Mouse (Mus musculus): ENCODE measurements around the gene Rgs1.

The Rgs1 gene

DNA sequence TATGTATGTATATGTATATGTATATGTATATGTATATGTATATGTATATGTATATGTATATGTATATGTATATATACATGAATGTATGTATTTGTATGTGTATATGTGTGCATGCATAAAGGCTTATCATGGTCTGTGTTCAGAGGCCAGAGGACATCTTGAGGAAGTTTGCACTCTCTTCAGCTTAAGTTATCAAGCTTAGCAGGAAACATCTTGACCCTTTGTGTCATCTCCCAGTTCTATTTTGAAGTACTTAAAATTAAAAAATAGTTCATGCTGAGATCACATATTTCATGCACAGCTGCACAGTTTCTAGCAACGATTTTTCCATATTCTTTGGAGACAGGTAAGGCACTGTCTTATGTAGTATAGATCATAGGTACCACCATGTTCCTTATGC lies 49.5 kb downstream of the Rgs1 start:
- DNase-seq (ENCODE audit: low read depth in 1 of 2, low spot score in 2 of 2), result no peak

DNA sequence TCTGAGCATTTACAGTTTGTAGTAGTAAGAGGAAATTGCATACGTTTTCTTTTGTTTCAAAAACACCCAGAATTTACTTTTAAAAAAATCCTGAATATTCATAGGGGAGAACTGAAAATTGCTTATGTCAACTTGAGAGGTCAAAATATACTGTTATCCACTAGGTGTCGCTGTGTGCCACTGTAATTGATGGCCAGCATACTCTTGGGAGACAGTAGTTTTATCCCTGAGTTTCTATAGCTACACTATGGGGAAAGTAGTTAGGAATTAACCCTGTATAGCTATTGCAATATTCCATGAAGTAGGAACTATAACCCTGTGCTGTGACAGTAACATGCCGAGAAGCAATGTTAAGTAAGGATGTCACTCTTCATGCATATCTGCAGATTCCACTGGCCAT lies 51.4 kb downstream of the Rgs1 start:
- peak in 1 of 2 experiments; percentile 14 for DNase-seq (ENCODE audit: low read depth in 1 of 2, low spot score in 2 of 2)
